Mouse (Mus musculus) T-cell, adult 2 months (primary cell): ENCODE data around the gene Coq8a.

Source experiments
- DNase-seq: peaks from one replicate; pipeline ENCODE4 v3.0.0; 2022; ENCODE audit warnings: low spot score

Gene Coq8a

GRCm38 (mm10) chr1:180198959-180199714 is at the start of gene Coq8a:
Gene Coq8a (minus strand): TSS chr1:180199602.
- DNase-seq = peak; percentile 57

GRCm38 (mm10) chr1:180248593-180249146 is 49.3 kb upstream of the Coq8a start:
- no peak for DNase-seq

GRCm38 (mm10) chr1:180247901-180248300 is 48.5 kb upstream of the Coq8a start:
- no peak for DNase-seq

- no peak for DNase-seq
Measured at GRCm38 (mm10) chr1:180245741-180246507, 46.5 kb upstream of the Coq8a start.

- DNase-seq = no peak
Measured at GRCm38 (mm10) chr1:180231729-180232128, 32.3 kb upstream of the Coq8a start.

- DNase-seq = peak; percentile 27
Measured at GRCm38 (mm10) chr1:180230580-180230979, 31.2 kb upstream of the Coq8a start.

- no peak for DNase-seq
Measured at GRCm38 (mm10) chr1:180229906-180230305, 30.5 kb upstream of the Coq8a start.

GRCm38 (mm10) chr1:180228854-180229253 is 29.5 kb upstream of the Coq8a start:
- no peak for DNase-seq

GRCm38 (mm10) chr1:180226766-180227165 is 27.4 kb upstream of the Coq8a start:
- DNase-seq = no peak

- DNase-seq = peak; percentile 62
Measured at GRCm38 (mm10) chr1:180226221-180226713, 26.9 kb upstream of the Coq8a start.

GRCm38 (mm10) chr1:180225500-180226220 is 26.3 kb upstream of the Coq8a start:
- DNase-seq = peak; percentile 59

- DNase-seq = no peak
Measured at GRCm38 (mm10) chr1:180222007-180222406, 22.6 kb upstream of the Coq8a start.

GRCm38 (mm10) chr1:180220791-180221542 is 21.6 kb upstream of the Coq8a start:
- DNase-seq = no peak

GRCm38 (mm10) chr1:180216541-180217276 is 17.3 kb upstream of the Coq8a start:
- DNase-seq = no peak

GRCm38 (mm10) chr1:180215044-180215443 is 15.6 kb upstream of the Coq8a start:
- peak; percentile 73 for DNase-seq

GRCm38 (mm10) chr1:180212911-180213310 is 13.5 kb upstream of the Coq8a start:
- DNase-seq = no peak

GRCm38 (mm10) chr1:180210781-180211271 is 11.4 kb upstream of the Coq8a start:
- no peak for DNase-seq

- DNase-seq = no peak
Measured at GRCm38 (mm10) chr1:180210031-180210432, 10.6 kb upstream of the Coq8a start.

- DNase-seq = no peak
Measured at GRCm38 (mm10) chr1:180208370-180208769, 9.0 kb upstream of the Coq8a start.

- DNase-seq = no peak
Measured at GRCm38 (mm10) chr1:180200722-180201121, 1.3 kb upstream of the Coq8a start.

GRCm38 (mm10) chr1:180199715-180200050 is 281 bp upstream of the Coq8a start:
- DNase-seq = no peak
